Mouse (Mus musculus): ENCODE results near the gene Ganab. TPM values are rescaled to one million over a fixed set of nuclear protein-coding genes. Genes with fewer than 3 reads are reported as not detected.
A peak's percentile ranks its signal among the peaks of the same experiment; 100 is the strongest.

The Ganab gene
- polyA plus RNA-seq, 1 experiment from 2014 or later = 50.8 TPM

GRCm38 (mm10) chr19:8920836-8921291 is 23.0 kb downstream of the Ganab start:
- Histone ChIP-seq H3K4me1 (ENCODE audit: control insufficient read depth, low read depth, low read length) (peaks cover 16% of the 10 kb centered on the region), H3K27me3 (ENCODE audit: control insufficient read depth, insufficient read depth, low read depth, low read length) (no peaks in the 10 kb centered on the region), H3K9ac (ENCODE audit: low read depth, low read length) (peak overlapping the region; percentile 90), H3K36me3 (ENCODE audit: control insufficient read depth, insufficient read depth) (peaks cover 5% of the 10 kb centered on the region), H3K4me2 (ENCODE audit: low read depth, low read length) (peak overlapping the region; percentile 92), H3K9me3 (replicated peaks; ENCODE audit: control insufficient read depth, low read length) (no peaks in the 10 kb centered on the region), H3K27ac (ENCODE audit: low read length) (peak overlapping the region; percentile 96), H3K4me3 (ENCODE audit: low read depth, low read length) (peak overlapping the region; percentile 87)
- under 1% methylated on average over 6 of the region's 6 CpGs for WGBS (ENCODE audit: insufficient replicate concordance)
- no peak for ATAC-seq (ENCODE audit: low read depth)

- H3K27me3 ChIP-seq (ENCODE audit: control insufficient read depth, insufficient read depth, low read depth, low read length) = no peaks in the 10 kb centered on the region
- H3K4me1 ChIP-seq (ENCODE audit: control insufficient read depth, low read depth, low read length) = peaks cover 19% of the 10 kb centered on the region
- ATAC-seq (ENCODE audit: low read depth) = no peak
- peak overlapping the region; percentile 92 for H3K4me2 ChIP-seq (ENCODE audit: low read depth, low read length)
- peak overlapping the region; percentile 87 for H3K4me3 ChIP-seq (ENCODE audit: low read depth, low read length)
- H3K9me3 ChIP-seq (replicated peaks; ENCODE audit: control insufficient read depth, low read length) = no peaks in the 10 kb centered on the region
- H3K27ac ChIP-seq (ENCODE audit: low read length) = peak overlapping the region; percentile 96; the same call in 1 of the 2 replicates
- 73% methylated on average over 9 of the region's 9 CpGs for WGBS (ENCODE audit: insufficient replicate concordance)
- H3K9ac ChIP-seq (ENCODE audit: low read depth, low read length) = peak overlapping the region; percentile 90; the same call in 1 of the 2 replicates
- no peaks in the 10 kb centered on the region; the same call in 1 of the 2 replicates for H3K36me3 ChIP-seq (ENCODE audit: control insufficient read depth, insufficient read depth)
These were observed 23.9 kb downstream of the Ganab start for GRCm38 (mm10) chr19:8921741-8922140.

GRCm38 (mm10) chr19:8926766-8927165 is 28.9 kb downstream of the Ganab start:
- Histone ChIP-seq H3K27ac (ENCODE audit: low read length) (no peak overlapping the region), H3K4me3 (ENCODE audit: low read depth, low read length) (no peak overlapping the region), H3K9me3 (replicated peaks; ENCODE audit: control insufficient read depth, low read length) (no peaks in the 10 kb centered on the region), H3K4me2 (ENCODE audit: low read depth, low read length) (no peak overlapping the region), H3K4me1 (ENCODE audit: control insufficient read depth, low read depth, low read length) (peaks cover 46% of the 10 kb centered on the region), H3K27me3 (ENCODE audit: control insufficient read depth, insufficient read depth, low read depth, low read length) (no peaks in the 10 kb centered on the region), H3K36me3 (ENCODE audit: control insufficient read depth, insufficient read depth) (no peaks in the 10 kb centered on the region), H3K9ac (ENCODE audit: low read depth, low read length) (no peak overlapping the region)
- no peak for ATAC-seq (ENCODE audit: low read depth)
- 46% methylated on average over 2 of the region's 2 CpGs for WGBS (ENCODE audit: insufficient replicate concordance)

GRCm38 (mm10) chr19:8927891-8928525 is 30.1 kb downstream of the Ganab start:
- Histone ChIP-seq H3K4me2 (ENCODE audit: low read depth, low read length) (peak overlapping the region; percentile 99), H3K27ac (ENCODE audit: low read length) (peak overlapping the region; percentile 91), H3K4me1 (ENCODE audit: control insufficient read depth, low read depth, low read length) (peaks cover 43% of the 10 kb centered on the region), H3K9me3 (replicated peaks; ENCODE audit: control insufficient read depth, low read length) (no peaks in the 10 kb centered on the region), H3K4me3 (ENCODE audit: low read depth, low read length) (peak overlapping the region; percentile 90), H3K27me3 (ENCODE audit: control insufficient read depth, insufficient read depth, low read depth, low read length) (no peaks in the 10 kb centered on the region), H3K9ac (ENCODE audit: low read depth, low read length) (peak overlapping the region; percentile 1; the same call in 1 of the 2 replicates), H3K36me3 (ENCODE audit: control insufficient read depth, insufficient read depth) (no peaks in the 10 kb centered on the region)
- ATAC-seq (ENCODE audit: low read depth) = peak; percentile 37
- 27% methylated on average over 12 of the region's 12 CpGs for WGBS (ENCODE audit: insufficient replicate concordance)

- H3K4me2 ChIP-seq (ENCODE audit: low read depth, low read length) = peak overlapping the region; percentile 99
- H3K4me3 ChIP-seq (ENCODE audit: low read depth, low read length) = peak overlapping the region; percentile 90
- WGBS (ENCODE audit: insufficient replicate concordance) = 30% methylated on average over 16 of the region's 16 CpGs
- ATAC-seq (ENCODE audit: low read depth) = peak; percentile 0; the same call in 1 of the 2 replicates
- peaks cover 2% of the 10 kb centered on the region; the same call in 1 of the 2 replicates for H3K36me3 ChIP-seq (ENCODE audit: control insufficient read depth, insufficient read depth)
- H3K4me1 ChIP-seq (ENCODE audit: control insufficient read depth, low read depth, low read length) = peaks cover 41% of the 10 kb centered on the region
- peak overlapping the region; percentile 91 for H3K27ac ChIP-seq (ENCODE audit: low read length)
- H3K27me3 ChIP-seq (ENCODE audit: control insufficient read depth, insufficient read depth, low read depth, low read length) = no peaks in the 10 kb centered on the region
- no peaks in the 10 kb centered on the region for H3K9me3 ChIP-seq (replicated peaks; ENCODE audit: control insufficient read depth, low read length)
- H3K9ac ChIP-seq (ENCODE audit: low read depth, low read length) = peak overlapping the region; percentile 88
These were observed 30.9 kb downstream of the Ganab start for GRCm38 (mm10) chr19:8928689-8929223.

GRCm38 (mm10) chr19:8929224-8930088 is 31.6 kb downstream of the Ganab start, which contains the start of the genes Rom1 and Eml3:
Rom1 (minus strand) TSS chr19:8929356.
Eml3 (plus strand) TSS chr19:8929552.
- under 1% methylated on average over 70 of the region's 74 CpGs for WGBS (ENCODE audit: insufficient replicate concordance)
- Histone ChIP-seq H3K9me3 (replicated peaks; ENCODE audit: control insufficient read depth, low read length) (no peaks in the 10 kb centered on the region), H3K4me3 (ENCODE audit: low read depth, low read length) (peak within 1 kb of the TSS; percentile 90), H3K9ac (ENCODE audit: low read depth, low read length) (peak within 1 kb of the TSS; percentile 88), H3K36me3 (ENCODE audit: control insufficient read depth, insufficient read depth) (peaks cover 5% of the 10 kb centered on the region; the same call in 1 of the 2 replicates), H3K27me3 (ENCODE audit: control insufficient read depth, insufficient read depth, low read depth, low read length) (no peaks in the 10 kb centered on the region), H3K27ac (ENCODE audit: low read length) (peak within 1 kb of the TSS; percentile 91), H3K4me1 (ENCODE audit: control insufficient read depth, low read depth, low read length) (peaks cover 41% of the 10 kb centered on the region), H3K4me2 (ENCODE audit: low read depth, low read length) (peak within 1 kb of the TSS; percentile 99)
- ATAC-seq (ENCODE audit: low read depth) = peak; percentile 76

- Histone ChIP-seq H3K4me1 (ENCODE audit: control insufficient read depth, low read depth, low read length) (peaks cover 41% of the 10 kb centered on the region), H3K9me3 (replicated peaks; ENCODE audit: control insufficient read depth, low read length) (no peaks in the 10 kb centered on the region), H3K4me3 (ENCODE audit: low read depth, low read length) (peak overlapping the region; percentile 90), H3K27me3 (ENCODE audit: control insufficient read depth, insufficient read depth, low read depth, low read length) (no peaks in the 10 kb centered on the region), H3K36me3 (ENCODE audit: control insufficient read depth, insufficient read depth) (peaks cover 5% of the 10 kb centered on the region; the same call in 1 of the 2 replicates), H3K9ac (ENCODE audit: low read depth, low read length) (peak overlapping the region; percentile 88), H3K4me2 (ENCODE audit: low read depth, low read length) (peak overlapping the region; percentile 99), H3K27ac (ENCODE audit: low read length) (peak overlapping the region; percentile 91)
- 6% methylated on average over 11 of the region's 11 CpGs for WGBS (ENCODE audit: insufficient replicate concordance)
- no peak for ATAC-seq (ENCODE audit: low read depth)
These were observed 32.2 kb downstream of the Ganab start for GRCm38 (mm10) chr19:8930117-8930516.

GRCm38 (mm10) chr19:8930771-8931170 is 32.9 kb downstream of the Ganab start:
- Histone ChIP-seq H3K4me1 (ENCODE audit: control insufficient read depth, low read depth, low read length) (peaks cover 41% of the 10 kb centered on the region), H3K9ac (ENCODE audit: low read depth, low read length) (peak overlapping the region; percentile 88), H3K36me3 (ENCODE audit: control insufficient read depth, insufficient read depth) (peaks cover 5% of the 10 kb centered on the region; the same call in 1 of the 2 replicates), H3K4me3 (ENCODE audit: low read depth, low read length) (peak overlapping the region; percentile 90), H3K9me3 (replicated peaks; ENCODE audit: control insufficient read depth, low read length) (no peaks in the 10 kb centered on the region), H3K4me2 (ENCODE audit: low read depth, low read length) (peak overlapping the region; percentile 99), H3K27me3 (ENCODE audit: control insufficient read depth, insufficient read depth, low read depth, low read length) (no peaks in the 10 kb centered on the region), H3K27ac (ENCODE audit: low read length) (no peak overlapping the region)
- WGBS (ENCODE audit: insufficient replicate concordance) = 75% methylated on average over 7 of the region's 7 CpGs
- no peak for ATAC-seq (ENCODE audit: low read depth)
